Mouse (Mus musculus) megakaryocyte, embryonic 14.5 days (primary cell): ENCODE results near the gene Cx3cr1.

Experiments used
- FLI1 ChIP-seq: IDR thresholded peaks from 2 replicates; pipeline ENCODE4 v1.6.1; 2012; ENCODE audit warnings: low read length, inconsistent platforms, mixed read lengths
- GATA1 ChIP-seq: IDR thresholded peaks from 3 replicates; pipeline ENCODE4 v1.6.1; 2012; ENCODE audit warnings: mixed read lengths, low read length, inconsistent platforms, borderline replicate concordance

- TF ChIP-seq GATA1 (no peak), FLI1 (no peak)
These were observed 14.7 kb upstream of the Cx3cr1 start for GRCm38 (mm10) chr9:120084406-120084805.
